Mouse (Mus musculus) heart, embryonic 11.5 days (tissue): ENCODE measurements around the gene Lhb. TPM values are rescaled to one million over a fixed set of nuclear protein-coding genes. Genes with fewer than 3 reads are reported as not detected.

ENCODE experiments used
- ATAC-seq: fragments of 200-750 bp; cut with Nextera tagmentation; replicated peaks from 2 replicates; pipeline ENCODE4 v1.8.0; 2017; ENCODE audit warnings: moderate library complexity; ENCODE audit not compliant: insufficient number of reproducible peaks, low FRiP score, low TSS enrichment
- H3K27ac ChIP-seq: fragments of 300-500 bp; sonication (generic); 2 replicates; pipeline ENCODE4 v1.5.1; 2014; ENCODE audit warnings: mild to moderate bottlenecking, low read depth, low read length
- H3K27me3 ChIP-seq: fragments of 300-500 bp; sonication (generic); 2 replicates; pipeline ENCODE4 v1.6.1; 2014; ENCODE audit warnings: mild to moderate bottlenecking, low read length, mixed read lengths; ENCODE audit not compliant: control insufficient read depth, insufficient read depth
- H3K36me3 ChIP-seq: fragments of 300-500 bp; sonication (generic); 2 replicates; pipeline ENCODE4 v1.6.1; 2014; ENCODE audit warnings: mild to moderate bottlenecking, low read length, moderate library complexity, mixed read lengths; ENCODE audit not compliant: control insufficient read depth, insufficient read depth
- H3K4me1 ChIP-seq: fragments of 300-500 bp; sonication (generic); 2 replicates; pipeline ENCODE4 v1.6.1; 2014; ENCODE audit warnings: low read length; ENCODE audit not compliant: control insufficient read depth, insufficient read depth
- H3K4me2 ChIP-seq: fragments of 300-500 bp; sonication (generic); 2 replicates; pipeline ENCODE4 v1.6.1; 2014; ENCODE audit warnings: mild to moderate bottlenecking, moderate library complexity
- H3K4me3 ChIP-seq: fragments of 300-500 bp; sonication (generic); 2 replicates; pipeline ENCODE4 v1.5.1; 2014; ENCODE audit warnings: low read depth, low read length
- H3K9ac ChIP-seq: fragments of 300-500 bp; sonication (generic); 2 replicates; pipeline ENCODE4 v1.6.1; 2014; ENCODE audit warnings: mild to moderate bottlenecking, low read depth, low read length, moderate library complexity
- H3K9me3 ChIP-seq: fragments of 300-500 bp; sonication (generic); replicated peaks from 2 replicates; pipeline ENCODE4 v1.6.1; 2016; ENCODE audit warnings: low read length; ENCODE audit not compliant: control insufficient read depth
- WGBS: fragments of 180-500 bp; shearing (Covaris S2); extraction: QIAGEN DNeasy Blood & Tissue Kit; methylation state at CpG from one replicate; pipeline ENCODE4 v1.1.7; 2014; ENCODE audit not compliant: insufficient replicate concordance; 5-methylcytosine and 5-hydroxymethylcytosine counted together
- polyA plus RNA-seq: library from polyadenylated mRNA; unstranded; fragments of >200 nt; fragmentation: Nextera tagmentation; extraction: Ambion mirVana; gene quantifications from 2 replicates; pipeline ENCODE4 v1.2.1, GENCODE M21; 2014

The Lhb gene
- polyA plus RNA-seq, 1 experiment from 2014 or later: 0.33 TPM

DNA sequence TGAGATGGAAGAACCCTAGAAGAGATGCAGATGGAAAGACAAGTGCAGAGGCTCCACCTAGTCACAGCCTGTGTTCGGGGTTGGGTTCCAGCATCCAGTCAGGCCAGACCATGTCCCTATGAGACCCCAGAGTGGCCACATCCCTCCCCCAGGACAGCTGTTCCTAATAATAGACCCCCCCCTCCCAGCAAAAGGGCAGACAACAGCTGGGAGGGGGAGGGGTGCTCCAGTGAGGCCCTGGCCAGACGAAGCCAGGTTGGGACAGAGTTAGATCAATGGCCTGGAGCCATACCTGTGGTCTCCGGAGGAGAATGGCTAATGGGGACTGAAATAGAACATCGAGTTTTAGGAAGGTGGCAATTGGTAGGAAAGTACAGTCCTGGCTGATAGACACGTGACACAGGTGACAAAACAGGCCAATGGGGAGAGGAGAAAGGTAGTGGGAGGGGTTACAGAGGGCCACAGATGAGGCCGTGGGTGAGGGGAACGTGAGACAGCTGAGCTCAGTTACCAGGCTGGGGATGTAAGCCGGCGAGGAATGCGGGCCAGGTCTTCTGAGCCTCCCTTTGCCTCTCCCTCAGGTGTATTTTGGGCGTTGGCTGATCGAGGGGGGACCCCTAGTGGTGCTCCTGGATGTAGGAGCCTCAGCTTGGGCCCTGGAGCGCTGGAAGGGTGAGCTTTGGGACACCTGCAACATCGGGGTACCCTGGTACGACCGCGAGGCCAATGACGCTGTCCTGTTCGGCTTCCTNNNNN lies 17.1 kb downstream of the Lhb start, which contains the start of gene Ruvbl2:
Ruvbl2 (minus strand) TSS at position 576 of the 756 bp plus-strand sequence.
- WGBS: 17% methylated on average over 19 of the region's 19 CpGs
- peak within 1 kb of the TSS; percentile 96 for H3K4me2 ChIP-seq
- H3K9ac ChIP-seq: peak within 1 kb of the TSS; percentile 46

DNA sequence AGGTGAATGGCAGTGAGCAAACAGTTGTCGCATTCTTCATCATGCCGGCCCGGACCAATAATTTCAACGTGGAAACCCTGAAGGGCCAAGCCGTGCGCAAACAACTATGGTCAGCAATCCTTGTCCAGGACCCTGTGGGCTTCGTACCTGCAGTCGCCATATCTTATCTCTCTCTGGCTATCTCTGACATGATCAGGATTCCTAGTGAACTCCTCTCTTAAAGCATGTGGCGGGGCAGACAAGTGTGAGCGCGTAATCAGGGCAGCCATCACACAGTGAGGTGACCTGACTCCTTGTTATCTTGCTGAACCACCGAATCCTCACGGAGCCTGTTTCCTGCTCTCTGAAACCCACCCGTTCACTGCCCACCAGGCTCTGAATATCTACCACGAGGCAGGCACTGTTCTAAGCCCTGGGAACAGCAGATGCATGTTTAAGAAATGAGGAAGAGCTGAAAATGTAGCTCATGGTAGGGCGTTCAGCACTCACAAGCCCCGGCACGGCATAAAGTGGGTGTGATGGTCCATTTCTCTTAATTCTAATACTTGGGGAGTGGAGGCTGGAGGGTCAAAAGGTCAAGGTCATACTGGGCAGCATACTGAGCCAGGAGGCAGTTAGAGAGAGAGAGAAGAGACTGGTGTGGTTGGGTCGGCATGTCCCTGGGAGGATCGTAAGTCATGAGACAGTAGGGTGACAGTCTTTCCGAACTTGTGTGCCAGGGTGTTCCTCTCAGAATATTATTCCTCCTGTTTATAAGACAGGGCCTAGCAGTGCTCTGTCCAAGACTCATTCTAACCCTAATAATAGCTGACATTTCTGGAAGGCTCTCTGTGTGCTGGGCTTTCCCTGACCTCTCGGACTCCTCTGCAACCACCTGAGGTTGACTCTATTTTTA lies 23.2 kb downstream of the Lhb start:
- 71% methylated on average over 22 of the region's 22 CpGs for WGBS
- Histone ChIP-seq H3K27me3 (no peaks in the 10 kb centered on the region), H3K4me2 (no peak overlapping the region), H3K36me3 (peaks cover 28% of the 10 kb centered on the region), H3K9ac (no peak overlapping the region), H3K4me3 (no peak overlapping the region), H3K9me3 (no peaks in the 10 kb centered on the region), H3K4me1 (peaks cover 5% of the 10 kb centered on the region; the same call in 1 of the 2 replicates), H3K27ac (no peak overlapping the region)
- ATAC-seq: no peak

More for the DNA sequence above, 17.1 kb downstream of the Lhb start, which contains the start of gene Ruvbl2:
- H3K27me3 ChIP-seq: no peaks in the 10 kb centered on the region
- ATAC-seq: no peak
- H3K9me3 ChIP-seq: no peaks in the 10 kb centered on the region
- no peak within 1 kb of the TSS for H3K27ac ChIP-seq
- peaks cover 13% of the 10 kb centered on the region for H3K36me3 ChIP-seq
- H3K4me1 ChIP-seq: peaks cover 38% of the 10 kb centered on the region
- no peak within 1 kb of the TSS; the same call in 1 of the 2 replicates for H3K4me3 ChIP-seq

DNA sequence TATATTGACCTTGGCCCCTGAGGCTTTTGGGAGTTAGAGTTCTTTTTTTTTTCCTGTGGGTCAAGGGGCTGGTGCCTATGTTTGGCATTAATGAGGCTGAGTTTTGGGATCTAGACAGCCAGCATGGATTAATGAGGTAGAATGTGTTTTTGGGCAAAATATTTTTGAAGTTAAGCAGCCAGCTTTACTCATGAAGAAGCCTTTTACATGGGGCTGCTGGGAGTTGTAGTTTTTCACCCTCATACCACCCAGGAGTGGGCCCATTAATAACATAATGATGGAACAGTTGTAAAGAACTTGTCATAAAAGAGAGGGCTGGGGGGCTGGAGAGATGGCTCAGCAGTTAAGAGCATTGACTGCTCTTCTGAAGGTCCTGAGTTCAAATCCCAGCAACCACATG lies 26.0 kb downstream of the Lhb start:
- Histone ChIP-seq H3K27me3 (no peaks in the 10 kb centered on the region), H3K4me2 (no peak overlapping the region), H3K27ac (no peak overlapping the region), H3K4me1 (peaks cover 5% of the 10 kb centered on the region; the same call in 1 of the 2 replicates), H3K9ac (no peak overlapping the region), H3K36me3 (peaks cover 22% of the 10 kb centered on the region), H3K9me3 (no peaks in the 10 kb centered on the region), H3K4me3 (no peak overlapping the region)
- no peak for ATAC-seq

DNA sequence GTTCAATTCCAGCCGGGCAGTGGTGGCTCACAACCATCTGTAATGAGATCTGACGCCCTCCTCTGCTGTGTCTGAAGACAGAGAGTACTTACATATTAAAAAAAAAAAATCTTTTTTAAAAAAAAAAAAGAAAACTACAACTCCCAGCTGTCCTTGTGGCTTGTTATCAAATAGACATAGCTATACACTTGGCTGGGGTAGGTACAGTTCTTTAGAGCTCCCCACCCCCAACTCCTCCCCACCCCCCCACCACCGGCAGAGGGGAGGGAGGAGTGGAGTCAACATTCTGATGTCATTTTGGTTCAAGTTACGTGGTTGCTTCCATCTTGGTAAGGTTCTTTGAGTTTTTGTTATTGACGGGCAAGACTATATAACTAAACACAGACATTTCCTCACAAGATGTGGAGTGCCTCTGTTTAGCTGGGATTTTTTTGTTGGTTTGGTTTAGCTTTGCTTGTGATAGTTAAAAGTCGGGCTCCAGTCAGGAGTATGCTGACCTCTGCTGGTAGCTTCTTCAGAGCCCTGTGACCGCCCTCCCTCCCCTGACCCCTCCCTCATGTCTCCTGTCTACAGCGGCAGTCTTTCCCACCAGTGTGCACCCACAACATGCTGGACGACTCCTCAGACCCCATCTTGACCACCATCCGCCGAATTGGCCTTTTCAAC lies 26.8 kb downstream of the Lhb start:
- Histone ChIP-seq H3K9ac (0 out of 2 replicates have a peak overlapping the region, but pooled peaks have one; percentile 39), H3K4me2 (peak overlapping the region; percentile 35), H3K9me3 (no peaks in the 10 kb centered on the region), H3K27me3 (no peaks in the 10 kb centered on the region), H3K4me3 (peak overlapping the region; percentile 14; the same call in 1 of the 2 replicates), H3K4me1 (peaks cover 5% of the 10 kb centered on the region; the same call in 1 of the 2 replicates), H3K27ac (no peak overlapping the region), H3K36me3 (peaks cover 20% of the 10 kb centered on the region)
- WGBS: 20% methylated on average over 11 of the region's 11 CpGs
- ATAC-seq: no peak

DNA sequence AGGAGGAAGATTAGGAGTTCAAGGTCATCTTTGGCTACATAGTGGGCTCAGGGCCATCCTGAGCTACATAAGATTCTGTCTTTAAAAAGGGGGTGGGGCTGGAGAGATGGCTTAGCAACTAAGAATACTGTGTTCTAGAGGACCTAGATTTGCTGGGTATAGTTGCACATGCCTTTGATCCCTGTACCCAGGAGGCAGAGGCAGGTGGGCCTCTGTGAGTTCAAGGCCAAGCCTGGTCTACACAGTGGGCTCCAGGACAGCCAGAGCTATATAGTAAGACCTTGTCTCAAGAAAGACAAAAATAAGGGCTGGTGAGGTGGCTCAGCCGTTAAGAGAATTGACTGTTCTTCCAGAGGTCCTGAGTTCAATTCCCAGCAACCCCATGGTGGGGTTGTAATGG lies 29.4 kb downstream of the Lhb start:
- Histone ChIP-seq H3K36me3 (peaks cover 10% of the 10 kb centered on the region), H3K4me1 (peaks cover 5% of the 10 kb centered on the region; the same call in 1 of the 2 replicates), H3K27ac (no peak overlapping the region), H3K4me2 (no peak overlapping the region), H3K9me3 (no peaks in the 10 kb centered on the region), H3K27me3 (no peaks in the 10 kb centered on the region), H3K4me3 (no peak overlapping the region), H3K9ac (no peak overlapping the region)
- ATAC-seq: no peak
- WGBS: 89% methylated on average over 1 of the region's 1 CpGs

DNA sequence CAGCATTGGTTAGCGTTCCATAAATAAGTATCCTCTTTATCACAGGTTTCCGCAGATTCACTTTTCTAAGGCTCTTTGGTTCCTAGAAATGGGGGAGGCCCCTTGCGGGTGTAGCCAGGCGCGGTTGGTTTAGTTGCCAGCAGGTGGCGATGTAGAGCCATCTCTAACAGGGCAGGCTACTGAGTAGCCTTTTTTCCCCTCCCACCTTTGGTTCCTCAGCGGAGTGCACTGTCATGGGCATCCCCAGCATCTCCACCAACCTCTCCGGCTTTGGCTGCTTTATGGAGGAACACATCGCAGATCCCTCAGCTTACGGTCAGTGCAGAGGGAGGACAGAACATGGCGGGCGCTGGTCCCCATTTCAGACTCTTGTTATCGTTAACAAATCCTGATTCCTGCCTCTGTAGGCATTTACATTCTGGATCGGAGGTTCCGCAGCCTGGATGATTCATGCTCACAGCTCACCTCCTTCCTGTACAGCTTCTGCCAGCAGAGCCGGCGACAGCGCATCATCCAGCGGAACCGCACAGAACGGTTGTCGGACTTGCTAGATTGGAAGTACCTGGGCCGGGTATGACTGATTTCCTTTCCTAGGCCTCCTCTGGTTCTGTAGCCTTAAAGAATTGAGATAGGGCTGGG lies 30.8 kb downstream of the Lhb start:
- Histone ChIP-seq H3K9me3 (no peaks in the 10 kb centered on the region), H3K36me3 (peaks cover 10% of the 10 kb centered on the region), H3K9ac (no peak overlapping the region), H3K4me3 (no peak overlapping the region), H3K27ac (no peak overlapping the region), H3K4me2 (no peak overlapping the region), H3K27me3 (no peaks in the 10 kb centered on the region), H3K4me1 (peaks cover 5% of the 10 kb centered on the region; the same call in 1 of the 2 replicates)
- 48% methylated on average over 23 of the region's 23 CpGs for whole genome bisulfite sequencing
- 0 out of 2 replicates have a peak, but pooled peaks have one; percentile 22 for ATAC-seq

DNA sequence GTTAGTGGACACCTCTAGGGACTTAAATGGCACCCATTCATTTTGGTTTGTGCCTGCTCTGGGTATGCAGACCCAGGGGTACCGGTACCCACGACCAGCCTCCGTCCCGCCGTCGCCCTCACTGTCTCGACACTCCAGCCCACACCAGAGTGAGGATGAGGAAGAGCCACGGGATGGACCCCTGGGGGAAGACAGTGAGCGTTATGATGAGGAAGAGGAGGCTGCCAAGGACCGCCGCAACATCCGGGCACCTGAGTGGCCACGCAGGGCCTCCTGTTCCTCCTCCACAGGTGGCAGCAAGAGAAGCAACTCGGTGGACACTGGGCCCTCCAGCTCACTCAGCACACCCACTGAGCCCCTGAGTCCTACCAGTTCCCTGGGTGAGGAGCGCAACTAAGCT lies 34.4 kb downstream of the Lhb start:
- no peaks in the 10 kb centered on the region for H3K27me3 ChIP-seq

More for the DNA sequence above, 34.4 kb downstream of the Lhb start:
- Histone ChIP-seq H3K36me3 (peaks cover 18% of the 10 kb centered on the region), H3K27ac (no peak overlapping the region), H3K4me2 (no peak overlapping the region), H3K4me3 (no peak overlapping the region), H3K4me1 (peaks cover 16% of the 10 kb centered on the region), H3K9ac (no peak overlapping the region), H3K9me3 (no peaks in the 10 kb centered on the region)
- no peak for ATAC-seq
- WGBS: 87% methylated on average over 15 of the region's 15 CpGs
